9 mouse cellular contexts compared by ENCODE assay signal in genomic region chr5:72175530-72175929, GRCm38 (mm10). TPM values are rescaled to one million over a fixed set of nuclear protein-coding genes. Genes with fewer than 3 reads are reported as not detected.
DNase-seq lines count a peak whose midpoint lies in the region; ATAC-seq and TF ChIP-seq lines count a peak whose summit lies in the region.
"Had no signal": no experiment of that assay in that cellular context is flagged by ENCODE, and none has a peak within 500 bp of the region (broad histone marks: within the 10 kb centered on the region; RNA-seq: fewer than 3 reads in every experiment).

No protein-coding gene starts in this region.

- no peak overlapping the region for H3K4me2 ChIP-seq in kidney, embryonic 15.5 days
- H3K4me2 ChIP-seq in hindbrain, embryonic 14.5 days (replicated peaks) = peak overlapping the region; percentile 19
- peak overlapping the region; percentile 33 for H3K4me2 ChIP-seq in neural tube, embryonic 13.5 days

- 0 out of 2 replicates have a peak, but pooled peaks have one; percentile 29 for ATAC-seq in kidney, embryonic 15.5 days (replicated peaks; ENCODE audit: low FRiP score)
- 0 out of 2 replicates have a peak, but pooled peaks have one; percentile 53 for ATAC-seq in hindbrain, embryonic 14.5 days (ENCODE audit: low FRiP score)
- peak; percentile 56 for ATAC-seq in neural tube, embryonic 13.5 days (ENCODE audit: low read depth)
- ATAC-seq in monocyte, adult 5-6 weeks (replicated peaks; ENCODE audit: insufficient number of reproducible peaks, low FRiP score, low TSS enrichment, poor library complexity, severe bottlenecking) = no peak

- no peak overlapping the region for H3K27ac ChIP-seq in kidney, embryonic 15.5 days
- peak overlapping the region; percentile 47 for H3K27ac ChIP-seq in hindbrain, embryonic 14.5 days
- peak overlapping the region; percentile 69 for H3K27ac ChIP-seq in neural tube, embryonic 13.5 days (replicated peaks)
- H3K27ac ChIP-seq in thymus, adult 2 months (ENCODE audit: control insufficient read depth, insufficient read depth, low read length) = no peak overlapping the region

- no peak for DNase-seq in kidney, adult 8-10 months
- DNase-seq in embryo, embryonic 9.5 days (ENCODE audit: extremely low spot score) = peak; percentile 35
- peak; percentile 37 for DNase-seq in hindbrain, embryonic 14.5 days (ENCODE audit: low spot score)
- no peak for DNase-seq in thymus, adult 2 months
- DNase-seq in cerebellum, postnatal 25 days = no peak

- TF ChIP-seq POLR2A in thymus, adult 2 months (IDR thresholded peaks at IDR 0.05; ENCODE audit: control insufficient read depth, extremely low read depth, insufficient read depth, low read length, poor library complexity) = no peak

- WGBS in kidney, embryonic 15.5 days = 47% methylated on average over 7 of the region's 7 CpGs
- 10% methylated on average over 7 of the region's 7 CpGs for WGBS in hindbrain, embryonic 14.5 days
- WGBS in neural tube, embryonic 13.5 days = 16% methylated on average over 7 of the region's 7 CpGs
- WGBS in thymus, adult 2 months = 82% methylated on average over 7 of the region's 7 CpGs

- no peaks in the 10 kb centered on the region for H3K9me3 ChIP-seq in kidney, embryonic 15.5 days (replicated peaks)
- no peaks in the 10 kb centered on the region for H3K9me3 ChIP-seq in hindbrain, embryonic 14.5 days (ENCODE audit: control insufficient read depth, low read length)
- H3K9me3 ChIP-seq in neural tube, embryonic 13.5 days = no peaks in the 10 kb centered on the region
- H3K9me3 ChIP-seq: megakaryocyte, embryonic 14.5 days had no signal

- H3K27me3 ChIP-seq in kidney, embryonic 15.5 days = no peaks in the 10 kb centered on the region
- H3K27me3 ChIP-seq in hindbrain, embryonic 14.5 days (ENCODE audit: control insufficient read depth, insufficient read depth, low read length) = no peaks in the 10 kb centered on the region
- no peaks in the 10 kb centered on the region for H3K27me3 ChIP-seq in neural tube, embryonic 13.5 days
- no peaks in the 10 kb centered on the region for H3K27me3 ChIP-seq in thymus, adult 2 months (ENCODE audit: control insufficient read depth, insufficient read depth, low read length)
- H3K27me3 ChIP-seq: megakaryocyte, embryonic 14.5 days had no signal

- TF ChIP-seq CTCF in thymus, adult 2 months (IDR thresholded peaks at IDR 0.05; ENCODE audit: borderline replicate concordance, control insufficient read depth, extremely low read depth, insufficient read depth, low read length, poor library complexity) = no peak

- no peak overlapping the region for H3K9ac ChIP-seq in kidney, embryonic 15.5 days
- 0 out of 2 replicates have a peak overlapping the region, but pooled peaks have one; percentile 1 for H3K9ac ChIP-seq in hindbrain, embryonic 14.5 days
- peak overlapping the region; percentile 6; the same call in 1 of the 2 replicates for H3K9ac ChIP-seq in neural tube, embryonic 13.5 days

- no peaks in the 10 kb centered on the region for H3K36me3 ChIP-seq in kidney, embryonic 15.5 days
- H3K36me3 ChIP-seq in hindbrain, embryonic 14.5 days (replicated peaks; ENCODE audit: control insufficient read depth, insufficient read depth) = no peaks in the 10 kb centered on the region
- no peaks in the 10 kb centered on the region for H3K36me3 ChIP-seq in neural tube, embryonic 13.5 days
- H3K36me3 ChIP-seq in thymus, adult 2 months (ENCODE audit: control insufficient read depth, insufficient read depth, low read length) = no peaks in the 10 kb centered on the region

- H3K4me3 ChIP-seq in kidney, embryonic 15.5 days (replicated peaks) = no peak overlapping the region
- no peak overlapping the region for H3K4me3 ChIP-seq in hindbrain, embryonic 14.5 days (replicated peaks; ENCODE audit: low read length)
- H3K4me3 ChIP-seq in neural tube, embryonic 13.5 days = no peak overlapping the region
- H3K4me3 ChIP-seq in thymus, adult 2 months (ENCODE audit: control insufficient read depth, insufficient read depth, low read length) = no peak overlapping the region
- H3K4me3 ChIP-seq: megakaryocyte, embryonic 14.5 days had no signal

- peaks cover 6% of the 10 kb centered on the region; the same call in 1 of the 2 replicates for H3K4me1 ChIP-seq in kidney, embryonic 15.5 days
- peaks cover 6% of the 10 kb centered on the region; the same call in 1 of the 2 replicates for H3K4me1 ChIP-seq in hindbrain, embryonic 14.5 days (replicated peaks; ENCODE audit: control insufficient read depth, insufficient read depth, low read length)
- peaks cover 3% of the 10 kb centered on the region; the same call in 1 of the 2 replicates for H3K4me1 ChIP-seq in neural tube, embryonic 13.5 days (replicated peaks)
- no peaks in the 10 kb centered on the region for H3K4me1 ChIP-seq in thymus, adult 2 months (replicated peaks; ENCODE audit: control insufficient read depth, insufficient read depth, low read length)

RNA-seq across cellular contexts. Expression of gene Commd8, which starts 7.5 kb away (rescaled TPM):
- 136 and 166 TPM in 2 replicates for polyA plus RNA-seq in kidney, embryonic 15.5 days (2015; fragmentation: Nextera tagmentation; extraction: Ambion mirVana)
- 146 and 158 TPM in 2 replicates for polyA plus RNA-seq in hindbrain, embryonic 14.5 days (2014; fragmentation: Nextera tagmentation; extraction: Ambion mirVana)
- polyA plus RNA-seq in neural tube, embryonic 13.5 days (2015; fragmentation: Nextera tagmentation; extraction: Ambion mirVana) = 150 and 156 TPM in 2 replicates
- 7.0 and 7.9 TPM in 2 replicates for polyA plus RNA-seq in thymus, adult 2 months (2012; rRNA removed)
- 127 to 252 TPM (median 176 TPM) in 3 replicates for total RNA-seq in monocyte, adult 5-6 weeks (2017)

Comparison
In these comparisons a context has a peak if more than half of its experiments do, and no peak if none do; other contexts are left out.
1. H3K27ac ChIP-seq: peak in hindbrain, embryonic 14.5 days (single experiment) and neural tube, embryonic 13.5 days (single experiment); none in kidney, embryonic 15.5 days (single experiment) and thymus, adult 2 months (single experiment).
2. DNase-seq: peak in embryo, embryonic 9.5 days (single experiment) and hindbrain, embryonic 14.5 days (single experiment); none in kidney, adult 8-10 months (0 of 2), thymus, adult 2 months (single experiment) and cerebellum, postnatal 25 days (0 of 2).
3. RNA of gene Commd8, which starts 7.5 kb away (polyA plus RNA-seq): 146 to 158 TPM in hindbrain, embryonic 14.5 days, 150 to 156 TPM in neural tube, embryonic 13.5 days and 136 to 166 TPM in kidney, embryonic 15.5 days; 7.0 to 7.9 TPM in thymus, adult 2 months; every median in the first group is over 10 times any median in the second.